Mouse (Mus musculus) cerebellum, postnatal 14 days (tissue): ENCODE data around the gene Clybl.

Source experiments
- DNase-seq, 2 experiments: peaks; one replicate each; pipeline ENCODE4 v3.0.0; 2021; ENCODE audit warnings: mixed read lengths in 2 of 2

Gene Clybl

DNA sequence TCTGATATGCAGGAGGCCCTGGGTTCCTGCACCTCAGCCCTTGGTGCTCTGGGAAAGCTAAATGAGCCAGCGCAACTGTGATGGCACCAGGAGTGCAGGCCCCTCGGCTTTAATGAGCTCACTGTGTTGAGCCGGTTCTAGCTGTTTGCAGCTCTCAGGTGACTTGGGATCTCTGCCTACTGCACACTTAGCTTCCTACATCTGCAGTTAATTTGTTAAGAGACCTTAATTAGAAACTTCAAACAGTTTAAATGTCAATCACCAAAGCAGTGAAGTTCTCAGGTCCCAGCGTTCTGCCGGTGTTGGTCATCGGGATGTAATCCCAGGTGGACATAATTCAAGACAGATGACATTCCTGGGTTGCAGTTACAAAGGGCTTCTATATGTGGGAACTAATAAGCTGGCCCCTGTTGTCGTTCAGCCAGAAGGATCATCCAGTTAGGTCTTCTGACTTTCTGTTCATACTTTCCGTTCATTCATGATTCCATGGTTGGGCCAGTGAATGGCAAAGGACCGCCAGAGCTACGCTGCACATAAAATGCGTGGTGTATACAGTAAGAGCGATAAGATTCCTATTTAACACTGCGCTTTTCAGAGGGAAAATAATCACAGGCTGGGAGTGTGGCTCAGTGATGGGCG is 18.9 kb downstream of the Clybl start:
- no peak for DNase-seq

- DNase-seq, result no peak
Measured at GRCm38 (mm10) chr14:122209177-122209576, 27.7 kb downstream of the Clybl start.

DNA sequence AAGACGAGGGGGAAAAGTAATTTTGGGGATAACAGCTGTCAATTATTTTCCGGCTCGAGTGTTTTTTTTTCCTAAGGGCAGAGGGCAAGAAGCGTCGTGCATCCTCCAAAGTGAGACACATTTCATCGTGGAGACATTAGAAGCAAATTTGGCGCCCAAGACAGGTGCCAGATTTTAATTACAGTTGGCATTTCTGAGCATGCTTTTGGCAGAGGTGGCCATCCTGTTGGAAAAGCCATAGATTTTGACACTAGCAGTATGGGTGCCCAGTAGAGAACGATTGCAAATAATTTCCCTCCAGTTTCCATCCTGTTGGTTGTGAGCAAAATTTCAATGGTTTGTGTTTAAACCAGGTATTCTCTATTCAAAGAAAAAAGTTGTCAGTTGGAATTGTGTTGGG is 32.1 kb downstream of the Clybl start:
- DNase-seq, result peak; percentile 80 to 88

DNA sequence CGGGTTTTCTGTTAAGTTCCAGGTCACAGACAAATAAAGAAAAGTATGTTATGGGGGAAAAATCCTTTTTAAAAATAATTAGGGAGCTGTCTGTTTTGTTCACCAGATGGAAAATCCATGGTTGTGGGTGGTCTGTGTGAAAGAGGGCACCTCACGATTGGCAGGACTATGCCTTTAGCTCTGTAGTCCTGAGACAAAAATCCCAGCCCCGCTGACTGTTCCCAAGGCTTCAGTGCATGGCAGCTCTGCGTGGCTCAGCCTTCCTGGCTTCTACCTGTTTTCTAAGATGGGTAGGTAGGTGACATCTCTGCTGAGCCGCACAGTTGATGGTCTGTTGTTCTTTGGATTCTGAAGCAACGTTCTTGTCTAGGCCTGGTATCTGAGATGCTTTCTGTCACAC is 32.6 kb downstream of the Clybl start:
- peak; percentile 40 to 61 for DNase-seq

- DNase-seq, result no peak
Measured at GRCm38 (mm10) chr14:122217221-122217620, 35.7 kb downstream of the Clybl start.

DNA sequence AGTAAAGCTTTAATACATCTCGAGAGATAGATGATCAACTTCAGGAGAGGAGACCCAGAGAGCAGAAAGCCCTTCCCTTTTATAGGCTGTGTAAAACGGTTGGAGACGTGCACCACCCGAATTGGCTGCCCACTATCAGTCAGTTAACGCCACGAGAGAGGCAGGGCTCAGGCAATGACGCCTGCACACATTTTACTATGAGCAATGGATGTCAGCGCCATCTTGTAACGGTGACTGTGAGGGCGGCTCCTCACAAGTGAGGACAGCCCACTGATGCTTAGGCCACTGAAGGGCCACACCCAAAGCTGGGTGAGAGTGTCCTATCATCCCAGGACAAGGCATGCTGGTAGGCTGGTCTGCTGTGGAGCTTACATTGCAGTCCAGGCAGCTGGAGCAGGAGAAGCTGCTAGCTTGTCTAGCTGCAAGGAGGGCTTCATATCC is 41.5 kb downstream of the Clybl start:
- DNase-seq, result no peak

DNA sequence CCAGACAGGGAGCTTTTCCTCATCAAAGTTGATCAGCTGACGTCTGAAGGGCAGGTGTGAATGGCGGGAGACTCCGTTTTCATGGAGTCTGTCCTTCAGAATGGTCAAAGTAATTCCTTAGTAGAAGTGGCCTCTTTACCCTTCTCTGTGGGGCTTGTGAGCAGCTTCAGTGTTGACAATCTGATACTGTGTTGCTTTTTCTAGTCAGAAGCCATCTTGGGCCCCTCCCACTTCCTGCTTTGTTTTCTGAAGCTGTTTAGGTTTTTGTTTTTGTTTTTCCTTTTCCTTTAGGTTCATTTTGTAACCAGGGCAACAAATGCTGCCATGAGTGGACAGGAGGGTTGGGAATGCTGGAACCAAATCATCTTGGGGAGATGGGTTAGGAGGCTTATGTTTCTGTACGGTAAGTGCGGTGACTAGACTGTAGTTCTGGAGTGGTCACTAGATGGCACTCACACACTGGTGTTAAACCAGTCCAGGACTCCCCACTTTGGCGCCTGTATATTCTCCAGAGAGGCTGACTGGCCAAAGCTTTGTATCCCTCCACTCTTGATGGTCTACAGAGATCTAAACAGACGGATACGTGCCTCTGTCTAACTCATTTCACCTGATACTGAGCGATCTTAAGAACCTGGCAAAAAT is 42.1 kb downstream of the Clybl start:
- DNase-seq, result peak; percentile 96

GRCm38 (mm10) chr14:122224103-122224494 is 42.6 kb downstream of the Clybl start:
- DNase-seq, result no peak

- DNase-seq, result peak; percentile 51 to 74
Measured at GRCm38 (mm10) chr14:122224501-122224928, 43.0 kb downstream of the Clybl start.

- DNase-seq, result peak; percentile 50 to 63
Measured at GRCm38 (mm10) chr14:122225479-122226132, 44.1 kb downstream of the Clybl start.

DNA sequence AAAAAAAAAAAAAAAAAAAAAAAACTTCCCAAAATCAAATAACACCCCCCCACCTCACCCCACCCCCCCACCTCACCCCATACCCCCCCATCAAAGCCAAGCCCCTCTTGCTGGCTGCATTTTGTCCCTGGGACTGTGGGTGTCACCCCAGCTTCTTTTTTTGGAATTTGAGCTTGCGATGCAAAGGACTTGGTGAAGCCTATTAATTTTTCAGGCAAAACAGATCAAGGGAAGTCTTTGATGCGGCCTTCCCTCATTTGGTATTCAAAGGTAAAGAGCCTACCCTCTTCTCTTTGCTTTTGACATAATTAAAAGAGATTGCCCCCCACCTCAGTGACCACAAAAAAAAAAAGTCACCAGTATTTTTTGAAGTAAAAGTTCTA is 44.6 kb downstream of the Clybl start:
- peak; percentile 62 to 64 for DNase-seq

DNA sequence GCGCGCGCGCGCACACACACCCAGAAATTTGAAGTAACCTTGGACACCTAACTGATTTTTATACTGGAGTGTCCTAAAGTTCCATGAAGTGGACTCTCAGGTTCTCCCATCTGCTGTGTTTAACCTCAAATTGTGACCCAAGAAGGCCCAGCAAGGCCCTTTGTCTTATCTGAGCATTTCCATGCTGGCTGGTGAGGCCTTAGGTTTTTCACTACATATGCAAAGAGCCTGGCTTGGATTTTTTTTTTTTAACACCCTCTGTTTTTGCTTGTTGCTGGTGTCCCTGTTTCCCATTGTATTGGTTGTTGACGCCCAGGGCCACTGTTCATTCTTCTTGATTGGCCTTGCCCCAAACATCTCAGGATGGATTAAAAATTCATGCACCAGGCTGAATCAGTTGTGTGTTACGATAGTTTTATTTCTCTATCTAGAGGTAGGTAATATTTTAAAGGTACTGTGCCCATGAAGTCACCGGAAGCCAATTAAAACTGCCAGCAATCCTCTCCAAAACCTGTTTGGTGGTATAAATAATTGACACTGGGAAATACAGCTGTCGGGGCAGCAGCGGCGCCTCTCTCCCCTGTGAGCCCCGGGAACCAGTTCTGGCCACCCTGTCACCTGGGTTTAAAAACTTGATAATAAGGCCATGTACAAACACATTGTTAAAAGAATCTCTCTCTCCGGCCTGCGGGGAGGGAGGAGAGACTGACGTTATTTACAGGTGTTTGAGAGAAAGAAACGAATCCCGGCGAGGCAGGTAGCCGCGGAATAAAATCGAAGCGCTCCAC is 45.4 kb downstream of the Clybl start:
- peak; percentile 52 to 73 for DNase-seq

GRCm38 (mm10) chr14:122227454-122227951 is 46.0 kb downstream of the Clybl start:
- DNase-seq, result peak in 1 of 2 experiments; percentile 62

DNA sequence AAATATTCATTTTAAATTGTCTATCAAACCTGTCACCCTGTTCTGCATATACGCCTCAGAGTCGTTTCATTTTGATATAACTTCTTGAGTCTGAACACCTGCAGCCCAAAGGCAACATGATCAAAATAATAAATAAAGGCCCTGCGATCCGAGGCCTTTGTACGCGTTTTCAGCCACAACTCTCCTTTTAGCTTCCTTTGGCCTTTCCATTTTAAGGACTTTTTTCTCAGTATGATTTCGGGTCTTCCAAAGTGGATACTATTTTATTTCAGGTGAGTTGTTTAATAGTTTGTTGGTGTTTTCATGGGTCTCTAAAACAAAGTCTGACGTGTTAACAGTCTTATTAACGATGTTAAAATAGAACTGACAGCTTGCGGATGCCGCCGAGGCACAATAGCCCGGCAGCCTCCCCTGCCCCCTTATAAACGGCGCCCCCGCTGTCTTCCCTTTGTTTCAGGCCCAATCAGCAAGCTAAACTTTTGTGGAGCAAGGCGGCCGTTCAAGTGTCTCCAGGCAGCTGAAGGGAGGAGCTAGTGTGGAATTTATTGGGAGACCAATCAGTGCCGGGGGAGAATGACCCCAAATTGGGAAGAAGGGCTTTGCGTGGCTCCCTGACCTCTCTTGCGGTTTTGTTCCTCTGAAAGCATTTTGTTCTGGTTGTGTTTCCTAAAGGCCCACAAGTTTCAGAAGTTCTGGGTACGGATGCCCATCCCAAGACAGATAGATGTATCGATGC is 47.5 kb downstream of the Clybl start:
- DNase-seq, result peak; percentile 86 to 87

GRCm38 (mm10) chr14:122229988-122230387 is 48.5 kb downstream of the Clybl start:
- peak in 1 of 2 experiments; percentile 57 for DNase-seq

GRCm38 (mm10) chr14:122230621-122231025 is 49.1 kb downstream of the Clybl start:
- DNase-seq, result peak; percentile 90 to 94

GRCm38 (mm10) chr14:122231073-122231472 is 49.6 kb downstream of the Clybl start:
- DNase-seq, result no peak

- DNase-seq, result peak; percentile 76 to 85
Measured at GRCm38 (mm10) chr14:122233212-122233714, 51.8 kb downstream of the Clybl start.

GRCm38 (mm10) chr14:122243874-122244273 is 62.4 kb downstream of the Clybl start:
- no peak for DNase-seq

GRCm38 (mm10) chr14:122246919-122247859 is 65.7 kb downstream of the Clybl start:
- no peak for DNase-seq

- peak; percentile 39 to 67 for DNase-seq
Measured at GRCm38 (mm10) chr14:122249123-122249522, 67.6 kb downstream of the Clybl start.
